Mouse (Mus musculus) liver, adult (tissue): ENCODE results near the gene Dact3.

Experiments used
- GATA4 ChIP-seq: IDR thresholded peaks from 2 replicates; pipeline ENCODE4 v1.6.1; 2014; ENCODE audit warnings: mild to moderate bottlenecking, low read length; ENCODE audit not compliant: insufficient replicate concordance

Dact3 gene

GRCm38 (mm10) chr7:16875326-16875725 lies 209 bp downstream of the Dact3 start:
- TF ChIP-seq GATA4, result no peak

GRCm38 (mm10) chr7:16876006-16876405 lies 889 bp downstream of the Dact3 start:
- no peak for TF ChIP-seq GATA4

- no peak for TF ChIP-seq GATA4
These were observed 1.5 kb downstream of the Dact3 start for GRCm38 (mm10) chr7:16876608-16877007.

GRCm38 (mm10) chr7:16877717-16878116 lies 2.6 kb downstream of the Dact3 start:
- TF ChIP-seq GATA4, result no peak

GRCm38 (mm10) chr7:16879796-16880547 lies 4.9 kb downstream of the Dact3 start:
- TF ChIP-seq GATA4, result no peak

GRCm38 (mm10) chr7:16880615-16881014 lies 5.5 kb downstream of the Dact3 start:
- TF ChIP-seq GATA4, result no peak

GRCm38 (mm10) chr7:16883162-16883561 lies 8.0 kb downstream of the Dact3 start:
- no peak for TF ChIP-seq GATA4

- no peak for TF ChIP-seq GATA4
These were observed 9.2 kb downstream of the Dact3 start for GRCm38 (mm10) chr7:16884334-16884733.

- no peak for TF ChIP-seq GATA4
These were observed 10.2 kb downstream of the Dact3 start for GRCm38 (mm10) chr7:16885271-16885776.

GRCm38 (mm10) chr7:16885905-16886304 lies 10.8 kb downstream of the Dact3 start:
- no peak for TF ChIP-seq GATA4

GRCm38 (mm10) chr7:16890536-16890935 lies 15.4 kb downstream of the Dact3 start:
- TF ChIP-seq GATA4, result no peak

- peak; percentile 46; the same call in 1 of the 2 replicates for TF ChIP-seq GATA4
These were observed 15.8 kb downstream of the Dact3 start for GRCm38 (mm10) chr7:16890944-16891343.

GRCm38 (mm10) chr7:16891641-16892351 lies 16.7 kb downstream of the Dact3 start, which contains the start of gene Gng8:
Gng8 (plus strand) TSS chr7:16891786.
- TF ChIP-seq GATA4, result no peak

GRCm38 (mm10) chr7:16892352-16892730 lies 17.2 kb downstream of the Dact3 start:
- TF ChIP-seq GATA4, result no peak

- TF ChIP-seq GATA4, result no peak
These were observed 18.5 kb downstream of the Dact3 start for GRCm38 (mm10) chr7:16893612-16894011.

- no peak for TF ChIP-seq GATA4
These were observed 19.2 kb downstream of the Dact3 start for GRCm38 (mm10) chr7:16894279-16894678.
